Mouse (Mus musculus) embryo, embryonic 9.5 days (tissue): Measurements from ENCODE around the gene Tspan11.

Experiments used
- DNase-seq: peaks from one replicate; pipeline ENCODE4 v3.0.0-alpha.2; 2017; ENCODE audit errors: extremely low spot score

Gene Tspan11

GRCm38 (mm10) chr6:127989624-127990212, 102.3 kb downstream of the Tspan11 start:
- no peak for DNase-seq

GRCm38 (mm10) chr6:127991509-127992176, 104.3 kb downstream of the Tspan11 start:
- DNase-seq: no peak

GRCm38 (mm10) chr6:127992993-127993392, 105.6 kb downstream of the Tspan11 start:
- DNase-seq: no peak

GRCm38 (mm10) chr6:127996928-127997327, 109.5 kb downstream of the Tspan11 start:
- DNase-seq: no peak

- DNase-seq: no peak
Measured at GRCm38 (mm10) chr6:127999118-127999517, 111.7 kb downstream of the Tspan11 start.

GRCm38 (mm10) chr6:128000777-128001176, 113.4 kb downstream of the Tspan11 start:
- no peak for DNase-seq

- no peak for DNase-seq
Measured at GRCm38 (mm10) chr6:128001587-128001986, 114.2 kb downstream of the Tspan11 start.

GRCm38 (mm10) chr6:128002104-128002503, 114.7 kb downstream of the Tspan11 start:
- DNase-seq: no peak

GRCm38 (mm10) chr6:128002667-128003066, 115.3 kb downstream of the Tspan11 start:
- DNase-seq: no peak

GRCm38 (mm10) chr6:128003542-128003941, 116.2 kb downstream of the Tspan11 start:
- DNase-seq: no peak
